Mouse (Mus musculus): ENCODE results near the gene Csrnp2. TPM values are rescaled to one million over a fixed set of nuclear protein-coding genes. Genes with fewer than 3 reads are reported as not detected.

The Csrnp2 gene
- total RNA-seq, 1 experiment, result 14.6 TPM

DNA sequence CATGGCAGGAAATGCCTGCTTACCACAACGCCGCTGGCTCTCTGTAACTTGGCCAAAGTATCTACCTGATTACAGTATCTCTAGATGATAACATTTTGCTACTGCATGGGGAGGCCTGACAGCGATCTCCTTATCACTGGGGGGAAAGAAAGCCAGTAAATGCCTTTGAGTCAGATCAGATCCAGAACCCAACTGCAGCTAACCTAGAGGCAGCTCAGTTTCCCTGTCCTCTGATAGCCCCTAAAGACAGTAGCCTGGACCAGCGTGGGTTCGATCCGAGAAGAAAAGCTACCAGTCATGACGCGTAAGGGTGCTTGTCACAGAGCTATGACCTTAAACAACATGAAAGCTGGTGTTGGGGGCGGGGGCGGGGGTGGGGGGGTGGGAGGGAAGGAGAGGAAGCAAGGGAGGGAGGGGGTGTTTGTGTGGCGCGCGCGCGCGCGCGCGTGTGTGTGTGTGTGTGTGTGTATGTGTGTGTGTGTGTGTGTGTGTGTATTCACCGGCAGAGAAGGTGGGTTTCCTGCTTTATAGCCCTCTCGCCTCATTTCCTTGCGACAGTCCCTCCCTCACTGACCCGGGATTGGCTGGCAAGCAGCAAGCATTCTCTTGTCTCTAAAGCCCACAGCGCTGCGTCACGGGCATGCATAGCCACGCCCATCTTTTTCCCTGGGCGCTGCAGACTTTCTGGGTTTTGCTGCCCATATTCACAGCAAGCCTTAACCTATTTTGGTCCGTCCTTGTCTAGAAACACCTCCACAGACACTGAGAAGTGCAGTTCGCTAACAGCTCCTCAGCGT is 52.0 kb downstream of the Csrnp2 start:
- Histone ChIP-seq H3K4me3 (ENCODE audit: insufficient read depth in 1 of 2, low read depth in 1 of 2, low read length in 2 of 2, poor library complexity in 1 of 2, severe bottlenecking in 1 of 2) (peak overlapping the region in 1 of 2 experiments; percentile 43; a peak in 2 of 4 replicates), H3K9me3 (ENCODE audit: control insufficient read depth, insufficient read depth, low read depth, low read length) (no peaks in the 10 kb centered on the region), H3K4me1 (ENCODE audit: control insufficient read depth in 2 of 2, insufficient read depth in 2 of 2, low read length in 2 of 2, poor library complexity in 1 of 2) (peaks cover 0 to 2% of the 10 kb centered on the region in 2 experiments; a peak in 2 of 4 replicates), H3K9ac (ENCODE audit: insufficient read depth, low read depth, low read length, poor library complexity, severe bottlenecking) (0 out of 2 replicates have a peak overlapping the region, but pooled peaks have one; percentile 0), H3K36me3 (ENCODE audit: control insufficient read depth, insufficient read depth, low read length, poor library complexity, severe bottlenecking) (no peaks in the 10 kb centered on the region), H3K27ac (ENCODE audit: insufficient read depth, low read depth, low read length, poor library complexity, severe bottlenecking) (no peak overlapping the region)
- no peak for DNase-seq (ENCODE audit: low read depth, low spot score)
- in situ Hi-C loops (cut with MboI; ENCODE audit: low sequenced_read_pairs in 2 of 2, unreplicated experiment in 2 of 2), result no loop called here
- TF ChIP-seq HCFC1 (IDR thresholded peaks at IDR 0.05; ENCODE audit: borderline replicate concordance, insufficient read depth, low read length) (no peak), ZC3H11A (IDR thresholded peaks at IDR 0.05; ENCODE audit: borderline replicate concordance, low read depth, low read length) (no peak), MAFK (IDR thresholded peaks at IDR 0.05; ENCODE audit: insufficient read depth, low read depth, low read length) (no peak), ZNF384 (IDR thresholded peaks at IDR 0.05; ENCODE audit: low read depth, low read length) (no peak), CHD2 (IDR thresholded peaks at IDR 0.05; ENCODE audit: low read depth, low read length) (no peak)

DNA sequence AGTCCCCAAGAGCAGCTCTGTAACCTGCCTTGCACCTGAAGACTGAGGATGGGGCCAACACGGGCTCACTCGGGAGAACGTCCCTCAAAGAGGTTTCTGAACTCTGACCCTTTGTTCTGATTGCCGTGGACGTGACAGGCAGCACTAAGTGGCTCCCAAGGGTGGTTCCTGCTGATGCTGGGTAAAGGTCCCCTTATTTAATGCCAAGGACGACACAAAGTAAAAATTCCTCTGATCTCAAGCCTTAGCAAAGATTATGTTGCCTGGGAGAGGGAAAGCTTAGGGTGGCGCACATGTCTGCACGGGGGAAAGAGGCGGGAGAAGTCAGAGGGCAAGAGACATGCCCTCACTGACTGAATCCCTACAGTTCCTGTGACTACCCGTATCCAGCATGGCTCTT is 58.8 kb downstream of the Csrnp2 start:
- no peak for TF ChIP-seq ZC3H11A (IDR thresholded peaks at IDR 0.05; ENCODE audit: borderline replicate concordance, low read depth, low read length)
- no peak for TF ChIP-seq ZNF384 (IDR thresholded peaks at IDR 0.05; ENCODE audit: low read depth, low read length)
- TF ChIP-seq MAFK (IDR thresholded peaks at IDR 0.05; ENCODE audit: insufficient read depth, low read depth, low read length), result no peak
- no peak for TF ChIP-seq HCFC1 (IDR thresholded peaks at IDR 0.05; ENCODE audit: borderline replicate concordance, insufficient read depth, low read length)
- no peak for TF ChIP-seq CHD2 (IDR thresholded peaks at IDR 0.05; ENCODE audit: low read depth, low read length)
- Histone ChIP-seq H3K9me3 (ENCODE audit: control insufficient read depth, insufficient read depth, low read depth, low read length) (no peaks in the 10 kb centered on the region), H3K4me3 (ENCODE audit: insufficient read depth in 1 of 2, low read depth in 1 of 2, low read length in 2 of 2, poor library complexity in 1 of 2, severe bottlenecking in 1 of 2) (no peak overlapping the region), H3K27ac (ENCODE audit: insufficient read depth, low read depth, low read length, poor library complexity, severe bottlenecking) (no peak overlapping the region), H3K4me1 (ENCODE audit: control insufficient read depth in 2 of 2, insufficient read depth in 2 of 2, low read length in 2 of 2, poor library complexity in 1 of 2) (no peaks in the 10 kb centered on the region; a peak in 2 of 4 replicates), H3K9ac (ENCODE audit: insufficient read depth, low read depth, low read length, poor library complexity, severe bottlenecking) (no peak overlapping the region), H3K36me3 (ENCODE audit: control insufficient read depth, insufficient read depth, low read length, poor library complexity, severe bottlenecking) (no peaks in the 10 kb centered on the region)
- in situ Hi-C loops (cut with MboI; ENCODE audit: low sequenced_read_pairs in 2 of 2, unreplicated experiment in 2 of 2), result no loop called here
- DNase-seq (ENCODE audit: low read depth, low spot score), result no peak

DNA sequence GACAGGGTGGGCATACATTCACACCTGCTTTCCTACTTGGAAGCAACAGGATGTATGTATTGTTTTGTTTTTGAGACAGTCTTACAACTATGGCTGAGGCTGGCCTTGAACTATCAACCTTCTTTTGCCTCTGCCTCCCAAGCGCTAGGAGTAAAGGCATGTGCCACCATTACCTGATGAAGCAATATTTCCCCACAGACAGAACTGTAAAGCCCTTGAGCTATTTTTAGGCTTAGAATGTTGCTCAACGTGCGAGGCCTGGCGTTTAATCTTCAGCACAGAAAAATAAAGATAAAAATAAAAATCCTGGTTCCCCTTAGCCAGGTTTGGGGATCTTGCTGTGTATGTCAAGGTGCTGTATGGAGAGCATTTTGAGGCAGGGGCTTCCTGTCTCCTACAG is 59.2 kb downstream of the Csrnp2 start:
- in situ Hi-C loops (cut with MboI; ENCODE audit: low sequenced_read_pairs in 2 of 2, unreplicated experiment in 2 of 2), result no loop called here
- H3K4me3 ChIP-seq (ENCODE audit: insufficient read depth in 1 of 2, low read depth in 1 of 2, low read length in 2 of 2, poor library complexity in 1 of 2, severe bottlenecking in 1 of 2), result no peak overlapping the region
- no peak for TF ChIP-seq ZC3H11A (IDR thresholded peaks at IDR 0.05; ENCODE audit: borderline replicate concordance, low read depth, low read length)
- no peak for TF ChIP-seq HCFC1 (IDR thresholded peaks at IDR 0.05; ENCODE audit: borderline replicate concordance, insufficient read depth, low read length)
- TF ChIP-seq ZNF384 (IDR thresholded peaks at IDR 0.05; ENCODE audit: low read depth, low read length), result no peak
- no peak for TF ChIP-seq CHD2 (IDR thresholded peaks at IDR 0.05; ENCODE audit: low read depth, low read length)
- TF ChIP-seq MAFK (IDR thresholded peaks at IDR 0.05; ENCODE audit: insufficient read depth, low read depth, low read length), result no peak
- no peaks in the 10 kb centered on the region; a peak in 2 of 4 replicates for H3K4me1 ChIP-seq (ENCODE audit: control insufficient read depth in 2 of 2, insufficient read depth in 2 of 2, low read length in 2 of 2, poor library complexity in 1 of 2)
- no peak overlapping the region for H3K27ac ChIP-seq (ENCODE audit: insufficient read depth, low read depth, low read length, poor library complexity, severe bottlenecking)
- no peak for DNase-seq (ENCODE audit: low read depth, low spot score)
- no peak overlapping the region for H3K9ac ChIP-seq (ENCODE audit: insufficient read depth, low read depth, low read length, poor library complexity, severe bottlenecking)
- H3K36me3 ChIP-seq (ENCODE audit: control insufficient read depth, insufficient read depth, low read length, poor library complexity, severe bottlenecking), result no peaks in the 10 kb centered on the region
- no peaks in the 10 kb centered on the region for H3K9me3 ChIP-seq (ENCODE audit: control insufficient read depth, insufficient read depth, low read depth, low read length)

DNA sequence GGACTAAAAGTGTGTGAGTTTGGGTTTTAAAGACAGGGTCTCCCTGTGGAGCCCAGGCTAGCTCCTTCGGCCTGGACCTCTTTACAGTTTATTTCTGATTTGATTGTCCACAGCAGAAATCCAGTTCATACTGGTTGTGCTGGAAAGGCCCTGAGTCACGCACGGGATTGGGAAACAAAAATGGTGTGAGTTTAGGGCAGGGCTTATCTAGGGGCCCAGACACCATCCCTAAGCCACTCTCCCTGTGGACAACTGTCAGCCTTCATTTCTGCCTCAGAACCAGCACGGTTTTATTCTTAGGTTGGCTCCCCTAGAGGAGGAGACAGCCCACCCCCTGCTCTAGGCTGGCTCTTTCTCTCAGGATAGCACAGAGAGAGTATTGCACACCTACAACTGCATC is 62.1 kb downstream of the Csrnp2 start:
- no peak overlapping the region for H3K4me3 ChIP-seq (ENCODE audit: insufficient read depth in 1 of 2, low read depth in 1 of 2, low read length in 2 of 2, poor library complexity in 1 of 2, severe bottlenecking in 1 of 2)
- in situ Hi-C loops (cut with MboI; ENCODE audit: low sequenced_read_pairs in 2 of 2, unreplicated experiment in 2 of 2), result no loop called here
- no peak for TF ChIP-seq HCFC1 (IDR thresholded peaks at IDR 0.05; ENCODE audit: borderline replicate concordance, insufficient read depth, low read length)
- no peak for TF ChIP-seq ZNF384 (IDR thresholded peaks at IDR 0.05; ENCODE audit: low read depth, low read length)
- no peak for TF ChIP-seq ZC3H11A (IDR thresholded peaks at IDR 0.05; ENCODE audit: borderline replicate concordance, low read depth, low read length)
- no peak for DNase-seq (ENCODE audit: low read depth, low spot score)
- no peaks in the 10 kb centered on the region for H3K9me3 ChIP-seq (ENCODE audit: control insufficient read depth, insufficient read depth, low read depth, low read length)
- no peaks in the 10 kb centered on the region for H3K36me3 ChIP-seq (ENCODE audit: control insufficient read depth, insufficient read depth, low read length, poor library complexity, severe bottlenecking)
- H3K4me1 ChIP-seq (ENCODE audit: control insufficient read depth in 2 of 2, insufficient read depth in 2 of 2, low read length in 2 of 2, poor library complexity in 1 of 2), result peaks cover 0 to 1% of the 10 kb centered on the region in 2 experiments; a peak in 1 of 4 replicates
- H3K27ac ChIP-seq (ENCODE audit: insufficient read depth, low read depth, low read length, poor library complexity, severe bottlenecking), result no peak overlapping the region
- no peak overlapping the region for H3K9ac ChIP-seq (ENCODE audit: insufficient read depth, low read depth, low read length, poor library complexity, severe bottlenecking)

Measured in ES-E14 (cell line).